Mouse (Mus musculus) frontal cortex, postnatal 14 days (tissue): ENCODE data around the gene Sh3bgrl3.
"Not testable (repeated sequence)": the region's sequence is repeated elsewhere in the genome, so short reads cannot be mapped to it uniquely, and the experiment has no call there.

ENCODE experiments used
- DNase-seq, 2 experiments: peaks; one replicate each; pipeline ENCODE4 v3.0.0; 2022; ENCODE audit warnings: low spot score in 2 of 2

Gene Sh3bgrl3

DNA sequence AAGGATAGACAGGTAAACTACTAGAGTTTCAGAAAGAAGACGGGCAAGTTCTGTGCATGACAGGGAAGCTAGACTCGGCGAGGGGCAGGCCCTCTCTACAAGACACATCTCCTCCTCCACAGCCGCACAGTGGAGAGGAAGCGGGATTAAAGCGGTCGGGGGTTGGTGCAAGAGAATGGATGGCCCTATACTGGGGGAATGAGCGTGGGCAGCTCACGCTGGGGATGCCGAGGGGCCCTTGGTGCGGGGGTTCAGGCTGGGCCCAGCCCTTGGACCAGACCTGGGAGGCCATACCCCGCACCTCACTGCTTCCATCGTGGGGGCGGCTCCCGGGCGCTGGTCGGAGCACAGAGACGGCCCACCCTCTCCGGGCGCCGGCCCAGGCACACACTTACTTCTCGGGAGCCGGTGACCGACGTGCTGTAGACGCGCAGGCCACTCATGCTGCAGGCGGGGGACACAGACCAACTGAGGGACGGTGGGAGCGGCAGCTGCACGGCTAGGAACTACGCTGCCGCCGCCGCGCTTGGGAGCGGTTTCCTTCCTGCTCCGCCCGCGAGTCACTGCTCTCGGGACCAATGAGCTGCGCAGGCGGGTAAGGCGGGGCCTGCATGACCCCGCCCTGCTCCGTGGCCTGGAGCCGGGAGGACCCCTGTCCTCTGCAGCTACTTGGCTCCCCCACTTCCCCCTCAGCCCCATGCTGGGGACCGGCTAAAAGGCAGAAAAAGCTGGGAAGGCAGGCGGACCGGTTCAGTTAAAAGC is at the start of gene Sh3bgrl3:
Gene Sh3bgrl3, minus strand, starts transcription at position 569 of the 762 bp plus-strand sequence.
- peak; percentile 81 to 86 for DNase-seq

DNA sequence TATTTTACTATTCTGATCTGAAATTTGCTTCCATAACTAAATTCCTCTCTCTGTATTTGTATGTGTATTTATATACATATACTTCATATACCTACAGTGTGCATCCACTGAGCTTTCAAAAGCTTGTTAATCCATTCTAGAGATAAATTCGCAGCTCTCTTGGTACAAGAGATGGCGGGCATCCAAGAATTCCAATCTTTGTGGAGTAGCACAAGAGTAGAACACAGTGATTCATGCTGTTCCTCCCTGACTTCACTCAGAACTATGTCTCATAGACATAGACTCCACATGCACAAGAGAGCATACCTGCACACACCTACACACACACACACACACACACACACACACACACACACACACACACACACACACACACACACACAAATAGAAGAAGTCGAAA is 43.8 kb upstream of the Sh3bgrl3 start:
- no peak for DNase-seq

DNA sequence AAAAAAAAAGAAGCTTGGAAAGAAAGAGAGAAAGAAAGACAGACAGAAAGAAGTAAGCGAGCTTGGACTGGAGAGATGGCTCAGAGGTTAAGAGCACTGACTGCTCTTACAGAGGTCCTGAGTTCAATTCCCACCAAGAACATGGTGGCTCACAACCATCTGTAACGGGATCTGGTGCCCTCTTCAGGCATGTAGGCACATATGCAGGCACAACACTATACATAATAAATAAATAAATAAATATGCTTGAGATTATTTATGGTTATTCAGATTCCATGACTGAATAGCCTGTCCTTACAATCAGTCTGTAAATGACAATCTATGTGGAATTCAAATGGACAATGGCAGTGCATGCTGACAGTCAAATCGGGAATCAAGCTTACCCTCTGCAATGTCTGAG is 38.3 kb upstream of the Sh3bgrl3 start:
- DNase-seq: no peak

DNA sequence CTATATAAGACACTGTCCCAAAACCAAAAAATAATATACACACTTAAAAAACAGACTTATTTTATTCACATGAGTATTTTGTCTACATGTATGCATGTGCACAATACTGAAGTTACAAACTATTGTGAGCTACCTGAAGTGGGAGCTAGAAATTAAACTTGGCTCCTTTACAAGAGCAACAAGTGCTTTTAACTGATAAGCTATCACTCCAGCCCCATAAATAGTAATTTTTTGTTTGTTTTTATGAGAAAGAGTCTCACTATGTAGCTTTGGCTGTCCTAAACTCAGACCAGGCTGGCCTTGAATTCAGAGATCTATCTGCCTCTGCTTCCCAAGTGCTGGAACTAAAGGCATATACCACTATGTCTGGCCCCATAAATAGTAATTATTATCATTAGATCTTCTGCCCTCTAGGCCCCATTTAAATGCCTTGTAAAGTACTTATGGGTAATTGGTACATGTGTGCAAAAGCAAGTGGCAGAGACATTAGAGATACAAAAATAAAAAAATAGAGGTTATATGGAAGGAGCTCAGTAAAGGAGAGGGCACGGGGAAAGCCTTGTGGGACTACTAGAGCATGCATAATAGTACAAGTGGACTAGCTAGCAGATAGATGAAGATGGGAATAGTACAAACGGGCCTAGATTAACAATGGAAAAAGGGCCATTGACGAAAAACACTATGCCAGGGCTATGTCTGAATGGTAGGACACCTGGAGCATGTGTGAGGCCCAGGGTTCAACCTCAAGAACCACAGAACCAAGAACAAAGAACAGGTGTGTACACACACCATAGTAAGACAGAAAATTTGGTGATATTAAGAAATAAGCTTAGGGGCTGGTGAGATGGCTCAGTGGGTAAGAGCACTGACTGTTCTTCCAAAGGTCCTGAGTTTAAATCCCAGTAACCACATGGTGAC is 37.2 kb upstream of the Sh3bgrl3 start:
- DNase-seq: no peak

DNA sequence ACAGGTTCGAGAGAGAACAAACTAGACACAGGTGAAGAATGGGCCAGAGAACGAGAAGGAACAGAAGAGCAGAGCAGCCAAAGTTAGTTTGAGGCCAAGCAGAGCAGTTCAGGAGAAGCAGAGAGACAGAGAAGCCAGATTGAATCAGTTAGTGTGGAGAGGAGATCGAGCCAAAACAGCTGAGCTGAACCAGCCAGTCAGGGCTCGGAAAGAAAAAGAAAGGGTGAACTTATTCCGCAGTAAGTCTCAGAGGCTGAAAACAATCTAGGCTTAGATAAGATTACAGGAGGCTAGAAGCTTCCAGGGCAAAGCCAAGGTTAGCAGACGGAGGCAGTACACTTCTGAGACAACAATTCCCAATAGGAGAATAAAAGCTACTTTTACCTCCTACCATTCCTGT is 36.4 kb upstream of the Sh3bgrl3 start:
- DNase-seq: no peak

DNA sequence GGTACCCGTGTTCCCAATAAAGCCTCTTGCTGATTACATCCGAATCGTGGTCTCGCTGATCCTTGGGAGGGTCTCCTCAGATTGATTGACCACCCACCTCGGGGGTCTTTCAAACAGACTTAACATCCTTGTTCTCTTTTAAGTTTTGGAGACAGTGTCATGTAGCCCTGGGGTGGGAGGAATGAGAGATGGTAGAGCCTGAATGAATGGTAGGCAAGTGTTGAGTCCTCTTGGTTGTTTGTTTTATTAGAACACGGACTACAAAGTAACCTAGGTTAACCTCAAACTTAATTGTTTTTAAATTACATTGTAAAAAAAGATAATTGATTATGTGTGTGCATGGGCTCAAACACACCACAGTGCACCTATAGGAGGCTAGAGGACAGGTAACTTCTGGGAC is 36.0 kb upstream of the Sh3bgrl3 start:
- no peak for DNase-seq

DNA sequence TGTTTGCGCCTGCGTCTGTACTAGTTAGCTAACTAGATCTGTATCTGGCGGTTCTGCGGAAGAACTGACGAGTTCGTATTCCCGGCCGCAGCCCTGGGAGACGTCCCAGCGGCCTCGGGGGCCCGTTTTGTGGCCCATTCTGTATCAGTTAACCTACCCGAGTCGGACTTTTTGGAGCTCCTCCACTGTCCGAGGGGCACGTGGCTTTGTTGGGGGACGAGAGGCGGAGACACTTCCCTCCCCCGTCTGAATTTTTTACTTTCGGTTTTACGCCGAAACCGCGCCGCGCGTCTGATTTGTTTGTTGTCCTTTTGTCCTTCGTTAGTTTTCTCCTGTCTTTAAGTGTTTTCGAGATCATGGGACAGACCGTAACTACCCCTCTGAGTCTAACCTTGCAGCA is 31.5 kb upstream of the Sh3bgrl3 start:
- not testable (repeated sequence) for DNase-seq

DNA sequence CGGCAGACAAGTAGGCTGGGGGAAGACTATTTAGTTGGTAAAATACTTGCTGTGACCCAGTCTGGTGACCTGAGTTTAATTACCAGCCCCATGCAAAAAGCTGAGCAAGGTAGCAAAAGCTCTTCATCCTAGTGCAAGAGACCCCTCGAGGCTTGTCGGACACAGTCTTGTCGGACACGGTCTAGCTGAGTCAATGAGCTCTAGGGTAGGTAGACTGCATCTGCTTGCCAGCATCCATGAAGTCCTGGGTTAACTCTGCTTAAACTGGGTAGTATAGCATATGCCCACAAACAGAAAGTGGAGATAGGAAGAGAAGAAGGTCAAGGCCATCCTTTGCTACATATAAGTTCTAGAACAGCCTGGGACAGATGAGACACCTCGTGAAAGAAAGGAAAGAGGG is 30.2 kb upstream of the Sh3bgrl3 start:
- no peak for DNase-seq

DNA sequence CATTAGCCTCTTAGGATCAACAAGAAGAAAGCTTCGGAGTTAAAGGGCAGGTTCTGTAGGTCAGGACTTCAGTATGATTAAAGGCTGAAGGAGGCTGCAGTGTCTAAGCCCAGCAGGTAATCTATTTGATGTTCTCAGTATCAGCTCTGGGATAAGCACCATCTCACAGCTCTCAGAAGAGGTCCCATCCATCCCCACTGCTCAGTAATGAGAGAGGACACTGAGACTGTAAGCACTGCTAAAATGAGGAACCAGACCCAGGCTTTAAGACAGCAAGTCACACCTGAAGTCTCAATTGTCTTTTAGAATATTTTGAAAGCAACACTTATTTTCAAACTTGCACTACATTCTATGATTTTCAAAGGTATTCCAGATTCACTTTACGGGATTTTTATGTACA is 29.0 kb upstream of the Sh3bgrl3 start:
- DNase-seq: no peak

DNA sequence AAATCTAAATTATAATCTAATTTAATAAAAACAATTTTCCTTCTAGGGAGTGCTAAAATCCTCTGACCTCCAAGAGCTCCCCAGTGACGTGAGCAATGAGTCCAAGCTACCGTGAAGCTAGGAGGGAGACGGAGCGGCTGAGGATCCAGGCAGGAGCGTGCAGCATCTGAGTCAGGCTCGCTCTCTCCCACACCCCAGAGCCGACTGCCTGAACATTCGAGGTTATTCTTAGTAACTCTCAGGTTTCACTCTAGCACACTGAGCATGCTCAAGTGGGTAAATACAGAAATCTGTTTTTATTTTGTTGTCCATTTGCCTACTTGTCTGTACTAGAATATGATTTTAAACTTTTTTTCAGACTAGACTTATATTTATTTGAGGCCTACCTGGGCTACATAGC is 28.2 kb upstream of the Sh3bgrl3 start:
- DNase-seq: no peak

DNA sequence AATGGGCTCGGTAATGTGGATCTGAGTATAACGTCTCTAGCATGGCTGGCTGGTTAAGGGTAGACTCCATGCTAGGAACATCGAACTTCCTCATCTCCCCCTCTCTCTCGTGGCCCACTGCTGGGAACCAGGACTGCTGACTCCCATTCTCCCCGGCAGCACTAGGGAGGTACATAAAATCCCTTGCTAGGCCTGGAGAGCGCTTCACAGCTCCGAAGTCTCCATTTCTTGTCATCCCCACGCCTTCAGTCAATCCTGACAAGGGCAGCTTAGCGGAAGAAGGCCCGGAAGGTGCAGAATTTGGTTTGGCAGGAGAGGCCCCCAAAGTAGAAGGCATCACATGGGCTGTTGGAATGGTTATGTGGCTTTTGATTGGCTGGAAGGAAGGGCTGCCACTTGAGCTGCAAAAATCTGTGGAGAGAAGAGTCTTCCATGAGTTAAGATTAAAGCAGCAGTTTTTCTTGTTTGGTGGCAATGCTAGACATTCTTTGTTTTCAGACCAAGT is 27.4 kb upstream of the Sh3bgrl3 start:
- no peak for DNase-seq

DNA sequence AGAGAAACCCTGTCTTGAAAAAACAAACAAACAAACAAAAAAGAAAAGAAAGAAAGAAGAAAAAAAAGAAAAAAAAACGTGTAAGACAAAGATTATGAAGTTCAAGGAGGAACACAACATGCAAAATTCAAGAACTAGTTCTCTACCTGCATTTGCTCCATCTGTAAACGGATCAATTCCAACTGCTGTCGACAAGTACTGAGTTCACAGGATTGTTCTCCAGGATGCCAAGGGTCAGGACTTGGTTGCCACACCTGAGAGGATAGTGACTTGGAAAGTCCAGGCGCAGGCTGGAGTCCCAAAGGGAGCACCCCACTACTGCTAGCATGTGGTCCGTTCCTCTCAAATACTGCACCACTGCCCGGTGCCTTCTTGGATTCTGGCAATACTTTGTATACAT is 26.9 kb upstream of the Sh3bgrl3 start:
- DNase-seq: no peak

DNA sequence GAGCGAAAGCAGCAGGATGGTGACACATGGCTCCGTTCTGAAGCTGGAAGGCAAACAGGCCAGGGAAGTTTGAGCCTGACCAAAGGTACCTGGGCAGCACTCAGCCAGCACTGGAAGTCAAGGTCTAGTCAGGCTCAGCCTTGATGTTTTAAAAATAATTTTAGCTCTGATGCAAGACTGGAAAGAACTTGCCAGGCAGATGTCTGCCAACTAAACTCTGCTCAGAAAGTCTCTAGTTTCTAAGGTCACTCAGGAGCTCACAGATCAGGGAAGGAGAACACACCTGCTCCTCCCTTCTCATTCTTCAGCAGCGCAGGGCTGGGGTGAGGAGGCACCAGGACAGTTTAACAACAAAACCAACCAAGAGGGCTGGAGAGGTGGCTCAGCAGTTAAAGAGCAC is 25.8 kb upstream of the Sh3bgrl3 start:
- no peak for DNase-seq

DNA sequence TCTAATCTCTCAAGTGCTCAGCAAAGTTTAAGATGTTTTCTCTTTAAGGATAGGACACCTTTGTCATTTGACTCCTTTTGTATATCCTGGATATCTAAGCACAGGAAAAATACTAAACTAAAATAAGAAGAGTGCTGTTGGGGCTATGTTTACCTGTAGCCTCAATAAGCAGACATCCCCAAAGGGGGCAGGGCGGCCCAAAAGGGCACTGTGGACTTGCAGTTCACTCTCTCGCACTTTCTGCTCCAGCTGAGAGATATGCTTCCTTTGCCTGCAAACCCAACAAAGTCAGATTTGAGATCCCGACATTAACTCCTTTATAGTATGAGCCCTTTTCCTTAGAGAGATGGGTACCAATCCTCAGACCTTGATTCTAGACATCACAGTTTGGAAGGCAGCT is 25.1 kb upstream of the Sh3bgrl3 start:
- DNase-seq: no peak

DNA sequence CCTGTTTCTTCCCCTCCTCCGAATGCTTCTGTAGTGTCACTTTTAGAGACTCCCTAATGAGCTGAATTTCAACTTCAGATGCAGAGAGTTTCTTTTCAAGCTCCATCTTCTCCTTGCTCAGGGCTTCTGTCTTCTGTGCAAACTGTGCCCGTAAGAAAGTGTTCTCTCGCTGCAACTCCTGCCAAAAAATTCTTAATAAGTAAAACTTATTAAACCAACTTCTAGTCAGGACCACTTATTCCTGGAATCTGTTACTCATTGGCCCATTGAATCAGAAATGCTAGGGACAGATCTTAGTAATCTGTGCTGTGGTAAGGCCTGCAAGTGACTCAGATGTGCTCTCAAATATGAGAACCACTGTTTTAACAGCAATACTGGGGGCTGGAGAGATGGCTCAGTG is 23.5 kb upstream of the Sh3bgrl3 start:
- DNase-seq: no peak

DNA sequence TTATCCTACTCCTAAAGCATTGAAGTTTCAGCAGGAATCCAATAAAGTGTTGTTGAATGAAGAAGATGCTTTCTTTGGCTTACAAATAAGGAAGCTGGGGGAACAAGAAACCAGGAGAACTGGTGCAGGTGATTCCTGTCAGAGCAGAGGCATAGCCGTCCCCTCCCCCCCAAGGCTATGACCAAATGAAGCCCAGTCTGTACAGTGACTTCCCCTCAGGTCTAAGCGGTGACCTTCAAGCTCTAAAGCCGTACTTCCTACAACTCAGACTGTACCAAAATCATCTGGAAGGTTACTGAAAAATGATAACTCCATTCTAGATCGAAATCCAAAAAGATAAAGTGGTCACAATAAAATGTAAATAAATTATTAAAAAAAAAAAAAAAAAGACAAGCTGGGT is 20.8 kb upstream of the Sh3bgrl3 start:
- no peak for DNase-seq

DNA sequence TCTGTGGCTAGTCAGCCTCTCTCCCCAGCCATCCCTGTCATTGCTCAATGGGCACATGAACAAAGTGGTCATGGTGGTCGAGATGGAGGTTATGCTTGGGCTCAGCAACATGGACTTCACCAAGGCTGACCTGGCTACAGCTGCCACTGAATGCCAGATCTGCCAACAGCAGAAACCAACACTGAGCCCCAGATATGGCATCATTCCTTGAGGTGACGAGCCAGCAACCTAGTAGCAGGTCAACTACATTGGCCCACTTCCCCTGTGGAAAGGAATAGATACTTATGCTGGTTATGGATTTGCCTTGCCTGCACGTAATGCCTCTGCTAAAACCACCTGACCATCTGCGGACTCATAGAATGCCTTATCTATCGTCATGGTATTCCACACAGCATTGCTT is 15.7 kb upstream of the Sh3bgrl3 start:
- DNase-seq: not testable (repeated sequence)

DNA sequence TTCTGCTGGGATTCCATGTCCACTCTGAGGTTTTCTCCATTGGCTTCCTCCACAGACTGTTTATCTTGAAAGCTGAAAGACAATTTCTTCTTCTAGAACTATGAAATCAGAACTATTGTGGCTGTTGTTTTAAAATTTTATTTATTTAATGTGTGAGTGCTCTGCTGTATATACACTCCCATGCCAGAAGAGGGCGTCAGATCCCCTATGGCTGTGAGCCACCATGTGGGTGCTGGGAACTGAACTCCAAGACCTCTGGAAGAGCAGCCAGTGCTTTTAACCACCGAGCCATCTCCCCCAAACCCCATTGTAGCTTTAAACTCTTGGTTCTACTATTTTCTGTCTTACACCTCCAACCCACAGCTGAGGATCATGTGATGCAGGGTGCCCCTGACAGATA is 10.3 kb upstream of the Sh3bgrl3 start:
- no peak for DNase-seq

DNA sequence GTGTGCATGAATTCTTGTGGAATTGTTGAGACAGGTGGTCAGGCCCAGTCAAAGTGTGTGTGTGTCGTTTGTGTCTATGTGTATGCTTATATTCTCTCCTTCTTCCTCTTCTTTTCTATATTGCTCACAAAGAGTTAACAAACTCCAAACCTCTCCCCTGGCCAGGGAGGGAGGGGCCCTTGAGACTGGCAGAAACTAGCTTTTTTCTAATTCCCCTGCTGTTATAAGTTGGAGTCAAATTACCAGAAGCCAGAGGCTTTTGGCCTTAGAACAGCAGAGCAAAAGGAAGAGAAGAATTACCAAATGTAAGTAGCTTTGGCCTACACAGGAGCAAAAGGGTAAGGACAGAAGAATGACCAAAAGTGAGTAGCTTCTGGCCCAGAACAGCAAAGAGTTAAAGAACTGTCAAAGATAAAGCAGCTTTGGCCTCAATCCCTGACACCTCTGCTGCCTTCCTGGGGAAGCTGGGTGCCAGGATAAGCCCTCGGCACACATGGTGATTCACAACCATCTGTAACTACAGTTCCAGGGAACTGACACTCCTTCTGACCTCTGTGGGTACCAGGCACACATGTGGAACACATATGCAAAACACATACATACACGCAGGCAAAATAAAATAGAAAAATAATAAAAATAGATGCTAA is 7.8 kb upstream of the Sh3bgrl3 start:
- DNase-seq: no peak

DNA sequence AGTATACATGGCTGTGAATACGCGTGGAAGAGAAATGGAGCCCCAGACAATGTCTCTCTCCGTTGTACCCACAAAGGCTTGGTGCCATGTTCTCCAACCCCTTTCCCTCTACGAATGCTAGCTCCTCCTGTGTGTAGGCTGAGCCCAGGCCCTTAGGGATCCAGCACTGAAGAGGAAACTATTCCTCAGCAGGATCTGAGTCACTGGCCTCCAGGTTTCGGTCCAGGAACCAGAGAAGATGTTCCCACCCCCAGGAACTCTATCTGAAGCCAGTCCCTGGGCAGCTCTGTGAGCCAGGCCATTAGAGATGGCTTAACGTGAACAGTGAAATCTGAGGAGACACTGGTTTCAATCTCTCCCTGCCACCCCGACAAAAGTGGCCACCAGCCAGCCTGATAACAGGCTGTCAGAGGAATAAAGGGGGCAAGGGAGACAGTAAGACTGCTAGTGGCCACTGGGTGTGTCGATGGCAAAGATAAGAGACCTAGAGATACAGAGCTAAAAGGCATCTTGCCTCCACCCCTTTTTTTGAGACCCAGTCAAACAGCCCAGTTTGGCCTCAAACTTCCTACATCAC is 4.0 kb upstream of the Sh3bgrl3 start:
- no peak for DNase-seq

DNA sequence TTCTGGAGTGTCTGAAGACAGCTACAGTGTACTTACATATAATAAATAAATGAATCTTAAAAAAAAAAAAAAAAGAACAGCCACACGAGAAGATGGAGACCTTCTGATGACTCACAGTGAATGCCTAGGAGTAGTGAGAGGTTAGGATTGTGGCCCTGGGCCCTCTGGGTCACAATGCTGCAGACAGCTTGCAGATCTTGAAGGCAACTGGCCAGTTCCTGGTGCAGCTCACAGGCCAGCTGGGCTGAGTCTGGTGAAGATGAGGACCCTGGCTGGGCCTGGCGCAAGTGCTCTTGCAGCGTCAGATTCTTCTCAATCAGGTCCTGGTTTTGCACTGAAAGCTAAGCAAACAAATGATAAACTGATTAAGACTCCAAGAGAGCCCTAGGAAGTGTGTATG is 3.5 kb upstream of the Sh3bgrl3 start:
- DNase-seq: no peak

DNA sequence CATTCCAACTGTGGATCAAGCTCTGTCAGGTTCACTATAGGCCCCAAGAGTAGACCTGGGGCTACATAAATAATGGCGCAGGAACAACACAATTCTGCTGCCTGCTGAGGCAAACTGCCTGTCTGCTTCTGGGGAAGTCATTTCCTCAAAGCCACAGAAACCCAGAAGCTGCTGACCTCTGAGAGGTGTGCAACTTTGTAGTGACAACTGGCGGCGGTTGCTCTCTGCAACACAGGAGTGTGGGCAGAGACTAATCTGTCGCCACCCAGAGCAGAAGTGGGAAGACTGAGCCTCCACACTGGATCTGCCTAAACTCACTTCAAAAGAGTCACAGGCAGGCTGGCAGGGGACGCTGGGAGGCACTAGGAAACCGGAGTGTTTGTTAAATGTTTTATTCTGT is 893 bp upstream of the Sh3bgrl3 start:
- DNase-seq: no peak
